Mouse (Mus musculus) gastrocnemius, adult 2 months (tissue): ENCODE data around the gene Akap17b. TPM values are rescaled to one million over a fixed set of nuclear protein-coding genes. Genes with fewer than 3 reads are reported as not detected.
"Not testable (repeated sequence)": the region's sequence is repeated elsewhere in the genome, so short reads cannot be mapped to it uniquely, and the experiment has no call there.

ENCODE experiments used
- DNase-seq: peaks from one replicate; pipeline ENCODE4 v3.0.0; 2022
- H3K27ac ChIP-seq: fragments of 200-600 bp; 2 replicates; pipeline ENCODE4 v1.8.1; 2022; ENCODE audit warnings: mild to moderate bottlenecking
- H3K4me3 ChIP-seq: fragments of 200-600 bp; 2 replicates; pipeline ENCODE4 v1.8.1; 2022; ENCODE audit warnings: mild to moderate bottlenecking, moderate library complexity
- CTCF ChIP-seq: fragments of 200-600 bp; IDR thresholded peaks from 2 replicates; pipeline ENCODE4 v1.8.1; 2022; ENCODE audit warnings: antibody characterized with exemption, mild to moderate bottlenecking, moderate library complexity
- intact Hi-C: fragments of 180-260 bp; cut with DNase I; formaldehyde crosslinking; loops from one replicate; pipeline ENCODE4 v1.15.1; 2025
- total RNA-seq, 2 experiments: library from RNA; stranded (reverse); gene quantifications; 2 replicates each; pipeline ENCODE4 v1.2.3; 2021

Akap17b gene
- total RNA-seq, 2 experiments from 2014 or later = 2.1 to 2.4 TPM

GRCm38 (mm10) chrX:36598861-36599344 is 46.3 kb downstream of the Akap17b start:
- H3K27ac ChIP-seq = peak overlapping the region; percentile 80
- TF ChIP-seq CTCF = no peak
- intact Hi-C loops = no loop called here
- H3K4me3 ChIP-seq = peak overlapping the region; percentile 83
- DNase-seq = no peak

- peak overlapping the region; percentile 83 for H3K4me3 ChIP-seq
- no peak for TF ChIP-seq CTCF
- peak overlapping the region; percentile 80 for H3K27ac ChIP-seq
- DNase-seq = no peak
- intact Hi-C loops = no loop called here
These were observed 46.8 kb downstream of the Akap17b start for GRCm38 (mm10) chrX:36598390-36598810.

- intact Hi-C loops = no loop called here
- no peak for TF ChIP-seq CTCF
- peak within 1 kb of the TSS; percentile 80 for H3K27ac ChIP-seq
- peak; percentile 86 for DNase-seq
- peak within 1 kb of the TSS; percentile 83 for H3K4me3 ChIP-seq
These were observed 47.3 kb downstream of the Akap17b start, which contains the start of gene Pgrmc1 for GRCm38 (mm10) chrX:36597707-36598389. Gene Pgrmc1, plus strand, starts transcription at chrX:36598206.

GRCm38 (mm10) chrX:36596483-36597120 is 48.6 kb downstream of the Akap17b start:
- H3K27ac ChIP-seq, DNase-seq, intact Hi-C loops, H3K4me3 ChIP-seq: not testable (repeated sequence)

- intact Hi-C loops = no loop called here
- no peak for DNase-seq
- Histone ChIP-seq H3K4me3 (no peak overlapping the region), H3K27ac (no peak overlapping the region)
- no peak for TF ChIP-seq CTCF
These were observed 49.9 kb downstream of the Akap17b start for GRCm38 (mm10) chrX:36595247-36595646.

GRCm38 (mm10) chrX:36591539-36591938 is 53.7 kb downstream of the Akap17b start:
- Histone ChIP-seq H3K4me3 (no peak overlapping the region), H3K27ac (no peak overlapping the region)
- no peak for TF ChIP-seq CTCF
- no peak for DNase-seq
- intact Hi-C loops = no loop called here

GRCm38 (mm10) chrX:36591120-36591519 is 54.1 kb downstream of the Akap17b start:
- TF ChIP-seq CTCF = no peak
- Histone ChIP-seq H3K4me3 (no peak overlapping the region), H3K27ac (no peak overlapping the region)
- intact Hi-C loops = no loop called here
- no peak for DNase-seq

- Histone ChIP-seq H3K4me3 (no peak overlapping the region), H3K27ac (no peak overlapping the region)
- no peak for TF ChIP-seq CTCF
- intact Hi-C loops = no loop called here
- DNase-seq = no peak
These were observed 54.9 kb downstream of the Akap17b start for GRCm38 (mm10) chrX:36590266-36590665.

GRCm38 (mm10) chrX:36587304-36588209 is 57.6 kb downstream of the Akap17b start:
- intact Hi-C loops = no loop called here
- no peak for DNase-seq
- no peak for TF ChIP-seq CTCF
- Histone ChIP-seq H3K4me3 (no peak overlapping the region), H3K27ac (no peak overlapping the region)

GRCm38 (mm10) chrX:36586629-36587303 is 58.4 kb downstream of the Akap17b start:
- intact Hi-C loops = no loop called here
- Histone ChIP-seq H3K4me3 (no peak overlapping the region), H3K27ac (no peak overlapping the region)
- no peak for DNase-seq
- no peak for TF ChIP-seq CTCF

GRCm38 (mm10) chrX:36562079-36562478 is 83.1 kb downstream of the Akap17b start:
- intact Hi-C loops = no loop called here
- Histone ChIP-seq H3K27ac (no peak overlapping the region), H3K4me3 (no peak overlapping the region)
- no peak for TF ChIP-seq CTCF
- no peak for DNase-seq

GRCm38 (mm10) chrX:36561650-36562049 is 83.5 kb downstream of the Akap17b start:
- no peak overlapping the region for H3K4me3 ChIP-seq
- intact Hi-C loops = loop anchor here (1.0 kb wide), 1 partner anchor 27 kb away; no protein-coding TSS in a partner anchor
- H3K27ac ChIP-seq = no peak overlapping the region
- TF ChIP-seq CTCF = peak; percentile 80
- DNase-seq = peak; percentile 59
